Mouse (Mus musculus) forebrain, embryonic 13.5 days (tissue): ENCODE results near the gene Pom121. TPM values are rescaled to one million over a fixed set of nuclear protein-coding genes. Genes with fewer than 3 reads are reported as not detected.

Experiments
- ATAC-seq: fragments of 200-750 bp; cut with Nextera tagmentation; 2 replicates; pipeline ENCODE4 v1.8.0; 2017
- H3K27ac ChIP-seq: fragments of 300-500 bp; sonication (generic); 2 replicates; pipeline ENCODE4 v1.5.1; 2015; ENCODE audit warnings: inconsistent platforms, mild to moderate bottlenecking, moderate library complexity
- H3K27me3 ChIP-seq: fragments of 300-500 bp; sonication (generic); 2 replicates; pipeline ENCODE4 v1.6.1; 2015; ENCODE audit warnings: mild to moderate bottlenecking, inconsistent platforms
- H3K36me3 ChIP-seq: fragments of 300-500 bp; sonication (generic); 2 replicates; pipeline ENCODE4 v1.6.1; 2015; ENCODE audit warnings: mild to moderate bottlenecking, inconsistent platforms; ENCODE audit not compliant: poor library complexity, severe bottlenecking
- H3K4me1 ChIP-seq: fragments of 300-500 bp; sonication (generic); 2 replicates; pipeline ENCODE4 v1.6.1; 2015; ENCODE audit warnings: inconsistent platforms
- H3K4me2 ChIP-seq: fragments of 300-500 bp; sonication (generic); 2 replicates; pipeline ENCODE4 v1.6.1; 2015; ENCODE audit warnings: inconsistent platforms, mild to moderate bottlenecking, moderate library complexity
- H3K4me3 ChIP-seq: fragments of 300-500 bp; sonication (generic); 2 replicates; pipeline ENCODE4 v1.5.1; 2015; ENCODE audit warnings: mild to moderate bottlenecking, inconsistent platforms
- H3K9ac ChIP-seq: fragments of 300-500 bp; sonication (generic); 2 replicates; pipeline ENCODE4 v1.6.1; 2015; ENCODE audit warnings: mild to moderate bottlenecking, inconsistent platforms
- H3K9me3 ChIP-seq: fragments of 300-500 bp; sonication (generic); replicated peaks from 2 replicates; pipeline ENCODE4 v1.6.1; 2016; ENCODE audit warnings: inconsistent platforms
- WGBS: fragments of 180-500 bp; shearing (Covaris S2); methylation state at CpG from one replicate; pipeline ENCODE4 v1.1.7; 2015; 5-methylcytosine and 5-hydroxymethylcytosine counted together
- polyA plus RNA-seq: library from polyadenylated mRNA; unstranded; fragments of >200 nt; fragmentation: Nextera tagmentation; extraction: Ambion mirVana; gene quantifications from 2 replicates; pipeline ENCODE4 v1.2.1, GENCODE M21; 2015

Gene Pom121
- polyA plus RNA-seq, 1 experiment from 2014 or later = 15.3 TPM

DNA sequence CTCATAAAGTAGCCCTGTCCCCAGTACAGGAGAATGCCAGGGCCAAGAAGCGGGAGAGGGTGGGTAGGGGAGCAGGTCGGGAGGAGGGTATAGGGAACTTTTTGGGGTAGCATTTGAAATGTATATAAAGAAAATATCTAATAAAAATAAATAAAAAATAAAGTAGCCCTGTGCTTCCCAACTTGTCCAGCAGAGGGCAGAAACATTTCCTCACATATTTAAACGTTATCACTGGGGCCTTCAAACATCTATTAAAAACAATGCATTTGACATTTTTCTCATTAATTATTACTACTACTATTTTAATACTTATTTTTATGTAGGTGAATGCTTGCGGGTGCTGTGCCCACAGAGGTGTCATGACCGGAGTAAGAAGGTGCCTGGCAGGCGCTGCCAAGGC is 26.5 kb downstream of the Pom121 start:
- no peak for ATAC-seq
- H3K9ac ChIP-seq = no peak overlapping the region
- H3K4me2 ChIP-seq = no peak overlapping the region
- peaks cover 21% of the 10 kb centered on the region for H3K4me1 ChIP-seq
- no peak overlapping the region for H3K27ac ChIP-seq
- no peak overlapping the region for H3K4me3 ChIP-seq
- 55% methylated on average over 6 of the region's 6 CpGs for WGBS
- peaks cover 15% of the 10 kb centered on the region for H3K36me3 ChIP-seq
- H3K9me3 ChIP-seq = no peaks in the 10 kb centered on the region
- H3K27me3 ChIP-seq = peaks cover 7% of the 10 kb centered on the region; the same call in 1 of the 2 replicates

DNA sequence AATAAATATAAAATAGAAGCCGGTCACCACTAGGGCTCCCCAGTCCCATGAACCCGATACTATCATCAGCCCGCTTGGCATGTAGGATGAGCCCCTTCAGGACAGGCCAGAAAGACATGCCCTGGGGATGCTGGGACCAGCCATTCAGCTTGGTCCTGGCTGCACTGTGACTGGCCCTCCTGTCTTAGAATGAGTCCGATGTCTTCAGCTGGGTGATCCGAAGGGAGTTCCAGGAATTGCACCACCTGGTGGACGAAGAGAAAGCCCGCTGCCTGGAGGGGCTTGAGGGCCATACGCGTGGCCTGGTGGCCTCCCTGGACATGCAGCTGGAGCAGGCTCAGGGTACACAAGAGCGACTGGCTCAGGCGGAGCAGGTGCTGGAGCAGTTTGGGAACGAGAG is 30.8 kb downstream of the Pom121 start:
- Histone ChIP-seq H3K9me3 (no peaks in the 10 kb centered on the region), H3K36me3 (no peaks in the 10 kb centered on the region), H3K4me1 (0 out of 2 replicates have a peak, but pooled peaks cover 1% of the 10 kb centered on the region), H3K27me3 (peaks cover 7% of the 10 kb centered on the region; the same call in 1 of the 2 replicates), H3K4me3 (no peak overlapping the region), H3K27ac (no peak overlapping the region), H3K9ac (no peak overlapping the region), H3K4me2 (no peak overlapping the region)
- no peak for ATAC-seq
- WGBS = 24% methylated on average over 12 of the region's 12 CpGs

DNA sequence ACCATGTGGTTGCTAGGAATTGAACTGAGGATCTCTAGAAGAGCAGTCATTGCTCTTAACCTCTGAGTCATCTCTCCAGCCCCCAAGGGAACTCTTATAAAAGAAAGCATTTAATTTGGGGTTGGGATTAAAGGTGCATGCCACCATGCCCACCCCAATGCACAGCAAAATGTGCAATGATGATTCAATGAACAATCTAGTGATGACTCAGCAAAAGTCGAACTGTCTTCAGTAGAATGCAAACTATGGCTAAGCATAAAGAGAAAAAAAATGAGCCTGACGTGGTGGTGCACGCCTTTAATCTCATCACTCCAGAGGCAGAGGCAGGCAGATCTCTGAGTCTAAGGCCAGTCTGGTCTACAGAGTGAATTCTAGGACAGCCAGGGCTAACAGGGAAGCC is 31.8 kb downstream of the Pom121 start:
- H3K9ac ChIP-seq = no peak overlapping the region
- H3K4me3 ChIP-seq = no peak overlapping the region
- no peak overlapping the region for H3K4me2 ChIP-seq
- peaks cover 2% of the 10 kb centered on the region for H3K9me3 ChIP-seq
- no peaks in the 10 kb centered on the region for H3K4me1 ChIP-seq
- whole genome bisulfite sequencing = 91% methylated on average over 3 of the region's 3 CpGs
- peaks cover 7% of the 10 kb centered on the region; the same call in 1 of the 2 replicates for H3K27me3 ChIP-seq
- no peaks in the 10 kb centered on the region for H3K36me3 ChIP-seq
- ATAC-seq = no peak
- H3K27ac ChIP-seq = no peak overlapping the region

DNA sequence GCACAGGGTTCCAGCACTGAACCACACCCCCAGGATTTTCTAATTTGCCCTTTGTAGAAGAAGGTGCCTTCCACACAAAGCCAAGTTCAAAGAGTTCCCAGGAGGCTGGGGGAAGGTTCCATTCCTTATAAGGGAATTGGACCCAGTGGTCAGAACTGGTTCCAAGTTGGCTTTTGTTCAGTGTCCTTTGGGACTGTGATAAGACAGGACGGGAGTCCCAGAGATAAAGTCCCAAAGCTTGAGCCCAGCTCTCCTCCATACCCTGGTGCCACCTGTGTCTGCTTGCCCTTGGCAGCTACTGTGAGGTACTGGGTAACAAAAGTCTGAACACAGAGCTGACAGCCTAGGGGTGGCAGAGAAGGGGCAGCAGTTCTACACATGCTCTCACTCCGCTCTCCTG is 34.6 kb downstream of the Pom121 start:
- H3K27ac ChIP-seq = no peak overlapping the region

DNA sequence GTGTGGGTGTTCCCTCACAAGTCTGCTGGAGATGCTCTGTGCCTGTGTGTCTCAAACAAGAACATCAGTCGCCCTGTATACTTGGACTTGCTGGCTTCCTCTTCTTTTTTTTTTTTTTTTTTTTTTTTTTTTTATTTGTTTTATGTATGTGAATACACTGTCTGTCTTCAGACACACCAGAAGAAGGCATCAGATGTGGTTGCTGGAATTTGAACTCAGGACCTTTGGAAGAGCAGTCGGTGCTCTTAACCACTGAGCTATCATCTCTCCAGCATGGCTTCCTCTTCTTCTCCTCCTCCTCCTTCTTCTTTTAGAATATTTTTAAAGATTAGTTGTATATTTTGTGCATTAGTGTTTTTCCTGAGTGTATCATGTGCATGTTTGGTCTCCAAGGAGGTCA is 36.8 kb downstream of the Pom121 start:
- 85% methylated on average over 2 of the region's 2 CpGs for WGBS
- no peak for ATAC-seq

More for the DNA sequence above, 34.6 kb downstream of the Pom121 start:
- no peak overlapping the region for H3K4me2 ChIP-seq
- no peak overlapping the region for H3K9ac ChIP-seq
- H3K9me3 ChIP-seq = peaks cover 4% of the 10 kb centered on the region
- H3K4me1 ChIP-seq = no peaks in the 10 kb centered on the region
- H3K27me3 ChIP-seq = no peaks in the 10 kb centered on the region
- WGBS = 93% methylated on average over 2 of the region's 2 CpGs
- H3K4me3 ChIP-seq = no peak overlapping the region
- H3K36me3 ChIP-seq = no peaks in the 10 kb centered on the region
- ATAC-seq = no peak

DNA sequence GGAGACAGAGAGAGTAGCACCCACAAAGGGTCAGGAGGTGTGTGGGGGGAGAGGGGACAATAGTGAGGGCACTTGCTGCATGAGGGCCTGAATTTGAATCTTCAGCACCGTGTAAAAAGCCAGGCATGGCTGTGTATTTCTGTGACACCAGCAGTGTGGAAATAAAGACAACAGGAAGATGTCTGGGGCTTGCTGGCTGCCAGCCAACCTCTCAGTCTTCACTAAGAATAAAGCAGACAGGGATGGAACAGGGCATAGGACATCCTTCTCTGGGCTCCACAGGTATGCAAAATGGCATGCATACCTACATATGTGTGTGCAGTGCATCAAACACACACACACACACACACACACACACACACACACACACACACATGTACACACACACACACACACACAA is 38.3 kb downstream of the Pom121 start:
- Histone ChIP-seq H3K9me3 (peaks cover 4% of the 10 kb centered on the region), H3K4me3 (no peak overlapping the region), H3K4me1 (no peaks in the 10 kb centered on the region), H3K27me3 (peaks cover 11% of the 10 kb centered on the region), H3K36me3 (no peaks in the 10 kb centered on the region), H3K4me2 (no peak overlapping the region), H3K27ac (no peak overlapping the region), H3K9ac (no peak overlapping the region)
- 59% methylated on average over 1 of the region's 1 CpGs for WGBS
- no peak for ATAC-seq

More for the DNA sequence above, 36.8 kb downstream of the Pom121 start:
- H3K27me3 ChIP-seq = peaks cover 9% of the 10 kb centered on the region
- H3K4me1 ChIP-seq = no peaks in the 10 kb centered on the region
- no peak overlapping the region for H3K27ac ChIP-seq
- no peak overlapping the region for H3K4me3 ChIP-seq
- no peak overlapping the region for H3K9ac ChIP-seq
- H3K4me2 ChIP-seq = no peak overlapping the region
- no peaks in the 10 kb centered on the region for H3K36me3 ChIP-seq
- H3K9me3 ChIP-seq = peaks cover 4% of the 10 kb centered on the region

DNA sequence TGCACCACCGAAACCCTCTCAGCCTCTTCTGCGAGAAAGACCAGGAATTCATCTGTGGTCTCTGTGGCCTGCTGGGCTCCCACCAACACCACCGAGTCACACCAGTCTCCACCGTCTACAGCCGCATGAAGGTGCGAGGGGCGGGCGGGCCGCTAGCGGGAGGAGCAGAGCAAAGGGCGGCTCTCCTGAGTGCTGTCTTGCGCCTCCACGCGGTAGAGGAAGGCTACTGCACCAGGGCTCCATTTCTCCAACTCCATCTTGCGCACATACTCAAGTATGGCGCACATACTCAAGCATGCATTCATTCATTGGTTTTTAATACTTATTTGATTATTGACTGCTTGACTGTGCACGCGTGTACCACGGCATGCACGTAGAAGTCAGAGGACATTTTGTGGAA is 40.8 kb downstream of the Pom121 start:
- ATAC-seq = no peak
- Histone ChIP-seq H3K27me3 (peaks cover 11% of the 10 kb centered on the region), H3K9me3 (peaks cover 4% of the 10 kb centered on the region), H3K9ac (no peak overlapping the region), H3K4me1 (no peaks in the 10 kb centered on the region), H3K4me3 (no peak overlapping the region), H3K36me3 (no peaks in the 10 kb centered on the region), H3K4me2 (no peak overlapping the region), H3K27ac (no peak overlapping the region)
- WGBS = 16% methylated on average over 20 of the region's 20 CpGs

DNA sequence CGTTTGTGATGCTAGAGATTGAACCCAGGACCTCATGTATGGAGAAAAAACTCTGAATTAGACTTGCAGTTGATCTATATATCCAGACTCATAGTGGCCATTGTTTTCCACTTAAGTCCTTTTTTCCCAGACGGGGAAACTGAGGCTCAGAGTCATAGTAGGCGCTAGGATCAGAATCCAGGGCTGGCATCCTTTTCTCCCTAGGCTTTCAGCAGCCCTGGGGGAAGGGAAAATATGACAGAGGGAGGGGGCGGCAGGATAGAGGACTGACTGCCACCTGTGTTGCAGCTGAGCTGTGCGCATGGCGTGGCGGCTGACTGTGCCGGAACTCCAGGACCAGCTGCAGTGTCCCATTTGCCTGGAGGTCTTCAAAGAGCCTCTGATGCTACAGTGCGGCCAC is 41.4 kb downstream of the Pom121 start, which contains the start of gene Trim50:
Gene Trim50, plus strand, starts transcription at position 301 of the 400 bp plus-strand sequence.
- Histone ChIP-seq H3K4me3 (no peak within 1 kb of the TSS), H3K9ac (no peak within 1 kb of the TSS), H3K4me2 (no peak within 1 kb of the TSS), H3K4me1 (no peaks in the 10 kb centered on the region), H3K36me3 (no peaks in the 10 kb centered on the region), H3K27me3 (peaks cover 11% of the 10 kb centered on the region), H3K27ac (no peak within 1 kb of the TSS), H3K9me3 (peaks cover 4% of the 10 kb centered on the region)
- 62% methylated on average over 9 of the region's 9 CpGs for WGBS
- ATAC-seq = no peak

DNA sequence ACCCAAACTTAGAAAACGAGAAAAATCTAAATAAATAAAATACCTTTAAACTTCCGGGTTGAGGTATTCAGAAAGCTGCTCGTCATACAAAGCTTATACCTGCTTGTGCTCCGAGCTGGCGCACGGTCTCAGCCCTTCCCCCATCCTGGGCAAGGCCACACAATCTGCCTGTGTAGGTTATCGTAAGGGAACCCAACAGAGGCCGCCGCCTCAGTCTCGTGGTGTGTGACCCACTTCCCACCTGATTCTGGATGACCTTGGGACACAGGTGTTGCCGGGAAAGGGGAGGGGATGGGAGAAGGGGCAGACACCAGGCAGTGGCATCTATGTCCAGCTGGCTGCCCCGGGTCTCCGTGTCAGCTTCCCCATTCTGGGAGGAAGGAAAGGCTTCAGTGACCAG is 42.7 kb downstream of the Pom121 start:
- H3K4me3 ChIP-seq = no peak overlapping the region
- H3K9ac ChIP-seq = no peak overlapping the region
- H3K27ac ChIP-seq = no peak overlapping the region
- no peaks in the 10 kb centered on the region for H3K9me3 ChIP-seq
- H3K4me2 ChIP-seq = no peak overlapping the region
- WGBS = 86% methylated on average over 13 of the region's 13 CpGs
- no peaks in the 10 kb centered on the region for H3K4me1 ChIP-seq
- H3K36me3 ChIP-seq = no peaks in the 10 kb centered on the region
- no peak for ATAC-seq
- H3K27me3 ChIP-seq = peaks cover 11% of the 10 kb centered on the region

DNA sequence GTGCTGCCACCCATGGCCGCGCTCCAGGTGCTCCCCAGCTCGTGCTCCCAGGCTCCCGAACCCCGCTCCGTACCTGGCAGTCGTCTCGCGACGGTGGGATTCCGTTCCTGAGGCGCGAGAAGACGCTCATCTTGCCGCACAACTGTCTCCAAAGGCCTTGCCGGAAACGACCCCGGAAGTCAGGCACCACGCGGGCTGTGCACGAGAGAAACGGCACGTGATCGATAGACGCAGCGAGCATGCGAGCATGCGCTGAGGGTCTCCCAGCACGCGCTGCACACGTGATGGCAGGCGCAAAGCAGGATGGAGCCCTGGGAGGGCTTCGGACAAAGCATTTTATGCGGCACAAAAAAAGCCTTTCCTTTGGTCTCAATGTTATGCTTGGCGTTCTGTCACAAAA is 44.5 kb downstream of the Pom121 start, which contains the start of gene Fkbp6:
Gene Fkbp6, minus strand, starts transcription at position 183 of the 400 bp plus-strand sequence.
- no peak within 1 kb of the TSS for H3K27ac ChIP-seq
- H3K9me3 ChIP-seq = no peaks in the 10 kb centered on the region
- no peak within 1 kb of the TSS for H3K4me3 ChIP-seq
- H3K4me1 ChIP-seq = no peaks in the 10 kb centered on the region
- WGBS = 91% methylated on average over 35 of the region's 35 CpGs
- H3K9ac ChIP-seq = no peak within 1 kb of the TSS
- H3K4me2 ChIP-seq = no peak within 1 kb of the TSS
- ATAC-seq = no peak
- no peaks in the 10 kb centered on the region for H3K36me3 ChIP-seq
- peaks cover 11% of the 10 kb centered on the region for H3K27me3 ChIP-seq

DNA sequence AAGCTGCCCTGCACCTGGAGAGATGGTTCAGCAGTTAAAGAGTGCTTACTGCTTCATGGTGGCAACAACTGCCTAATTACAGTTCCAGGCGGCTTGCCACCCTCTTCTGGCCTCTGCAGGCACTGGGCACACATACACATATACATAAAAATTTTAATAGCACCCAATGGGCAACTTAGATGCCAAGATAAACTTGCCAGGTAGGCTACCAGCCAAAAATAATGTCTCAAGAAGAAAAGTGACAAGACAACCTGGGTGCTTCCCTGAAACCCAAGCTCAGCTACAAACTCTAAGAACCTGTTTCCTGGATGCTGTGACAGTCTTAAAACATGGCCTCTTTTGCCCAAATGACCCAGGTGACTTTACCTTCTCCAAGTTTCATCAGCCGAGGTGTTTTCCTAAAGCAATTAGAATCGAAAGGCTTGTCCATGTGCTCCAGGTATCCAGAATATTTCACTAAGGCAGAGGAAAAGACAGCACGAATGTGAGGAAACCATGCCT is 46.8 kb downstream of the Pom121 start:
- no peak overlapping the region for H3K4me3 ChIP-seq
- ATAC-seq = no peak
- WGBS = 67% methylated on average over 4 of the region's 4 CpGs
- H3K9me3 ChIP-seq = no peaks in the 10 kb centered on the region
- no peak overlapping the region for H3K27ac ChIP-seq
- no peak overlapping the region for H3K9ac ChIP-seq
- H3K4me2 ChIP-seq = no peak overlapping the region
- H3K27me3 ChIP-seq = 0 out of 2 replicates have a peak, but pooled peaks cover 2% of the 10 kb centered on the region
- no peaks in the 10 kb centered on the region for H3K4me1 ChIP-seq
- no peaks in the 10 kb centered on the region for H3K36me3 ChIP-seq

DNA sequence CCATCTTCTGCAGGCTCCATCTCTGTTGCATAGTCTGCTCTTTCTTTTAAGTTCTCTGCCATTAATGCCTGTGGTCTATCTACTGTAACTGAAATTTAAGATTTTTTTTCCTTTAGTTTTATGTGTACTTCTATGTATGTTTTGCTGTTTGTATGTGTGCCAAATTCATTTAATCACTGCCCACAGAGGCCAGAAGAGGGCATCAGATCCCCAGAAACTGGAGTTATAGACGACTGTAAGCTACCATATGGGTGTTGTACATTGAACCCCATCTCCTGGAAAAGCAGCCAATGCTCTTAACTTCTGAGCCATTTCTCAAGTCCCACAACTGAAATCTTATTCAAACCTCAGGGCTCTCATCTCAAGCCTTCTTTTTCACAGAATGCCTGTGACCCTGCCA is 47.9 kb downstream of the Pom121 start:
- Histone ChIP-seq H3K9me3 (no peaks in the 10 kb centered on the region), H3K27ac (no peak overlapping the region), H3K4me3 (no peak overlapping the region), H3K4me2 (no peak overlapping the region), H3K36me3 (no peaks in the 10 kb centered on the region), H3K9ac (no peak overlapping the region), H3K4me1 (no peaks in the 10 kb centered on the region), H3K27me3 (no peaks in the 10 kb centered on the region)
- WGBS = 17% methylated on average over 1 of the region's 1 CpGs
- no peak for ATAC-seq

DNA sequence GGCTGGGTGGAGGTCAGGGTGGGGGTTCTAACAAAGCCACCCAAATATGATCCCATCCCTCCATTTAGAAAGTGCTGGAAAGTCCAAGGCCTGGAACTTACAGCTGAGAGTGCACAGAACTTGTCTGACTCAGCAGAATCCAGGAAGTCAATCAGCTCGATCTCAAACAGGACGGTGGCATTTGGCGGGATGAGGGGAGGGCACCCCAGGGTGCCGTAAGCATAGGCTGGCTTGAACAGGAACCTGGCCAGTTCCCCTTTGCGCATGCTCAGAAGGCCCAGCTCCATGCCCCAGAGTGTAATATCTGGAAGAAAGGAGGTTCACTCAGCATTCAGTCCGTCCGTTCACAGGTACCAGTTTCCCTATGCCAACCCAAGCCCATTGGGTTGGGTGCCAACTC is 48.4 kb downstream of the Pom121 start:
- 86% methylated on average over 7 of the region's 7 CpGs for WGBS
- Histone ChIP-seq H3K27me3 (no peaks in the 10 kb centered on the region), H3K4me2 (no peak overlapping the region), H3K36me3 (no peaks in the 10 kb centered on the region), H3K27ac (no peak overlapping the region), H3K4me3 (no peak overlapping the region), H3K9ac (no peak overlapping the region), H3K9me3 (no peaks in the 10 kb centered on the region), H3K4me1 (no peaks in the 10 kb centered on the region)
- ATAC-seq = no peak
